Mouse (Mus musculus) megakaryocyte, embryonic 14.5 days (primary cell): Measurements from ENCODE around the gene Aknad1.

ENCODE experiments used
- FLI1 ChIP-seq: IDR thresholded peaks from 2 replicates; pipeline ENCODE4 v1.6.1; 2012; ENCODE audit warnings: low read length, inconsistent platforms, mixed read lengths
- GATA1 ChIP-seq: IDR thresholded peaks from 3 replicates; pipeline ENCODE4 v1.6.1; 2012; ENCODE audit warnings: mixed read lengths, low read length, inconsistent platforms, borderline replicate concordance

- no peak for TF ChIP-seq GATA1
- TF ChIP-seq FLI1, result no peak
Observed at GRCm38 (mm10) chr3:108694321-108694720, 45.1 kb upstream of the Aknad1 start.
